Mouse (Mus musculus) heart, adult 2 months (tissue): ENCODE data around the gene Fgfr2.

ENCODE experiments used
- CTCF ChIP-seq: fragments of 200-600 bp; IDR thresholded peaks from 2 replicates; pipeline ENCODE4 v1.8.1; 2022; ENCODE audit warnings: antibody characterized with exemption, mild to moderate bottlenecking, moderate library complexity
- POLR2A ChIP-seq: fragments of 200-500 bp; IDR thresholded peaks from 2 replicates; pipeline ENCODE4 v1.6.1; 2011; ENCODE audit warnings: mild to moderate bottlenecking, low read depth, low read length, control low read depth; ENCODE audit not compliant: insufficient read depth

DNA sequence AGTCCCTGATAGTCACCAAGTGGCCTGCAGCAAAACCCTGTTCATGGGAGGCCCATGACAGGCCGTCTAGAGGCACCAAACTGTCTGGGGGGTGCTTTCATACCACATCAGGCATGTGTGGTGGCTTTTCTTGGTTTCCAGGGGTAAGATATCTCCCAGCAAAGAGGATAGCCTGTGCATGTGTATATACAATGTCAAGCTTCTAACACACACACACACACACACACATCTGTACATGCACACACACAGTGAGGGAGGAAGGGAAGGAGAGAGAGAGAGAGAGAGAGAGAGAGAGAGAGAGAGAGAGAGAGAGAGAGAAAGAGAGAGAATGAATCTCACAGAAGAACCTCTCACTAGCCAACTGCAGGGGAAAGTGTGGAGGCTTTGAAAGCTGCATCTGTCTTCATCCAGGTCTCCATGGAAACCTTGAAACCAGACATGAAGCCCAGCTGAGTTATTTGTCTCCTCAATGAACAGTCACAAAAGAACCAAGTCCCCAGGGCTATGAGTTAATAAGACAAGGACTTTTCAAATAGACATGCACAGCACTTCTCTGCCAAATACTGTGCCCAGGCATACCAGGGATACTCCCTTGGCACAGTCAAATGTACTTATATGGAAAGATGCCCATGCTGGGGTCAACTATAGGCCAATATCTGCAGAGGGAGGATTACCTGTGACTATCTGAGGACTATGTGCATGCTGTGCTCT is 1110.0 kb downstream of the Fgfr2 start:
- TF ChIP-seq POLR2A: no peak
- no peak for TF ChIP-seq CTCF
